Mouse (Mus musculus): ENCODE results near the gene Hoxa13.

The Hoxa13 gene

GRCm38 (mm10) chr6:52260654-52261575 is at the start of gene Hoxa13:
Gene Hoxa13 (minus strand): TSS chr6:52260880.
- POLR2A ChIA-PET = interaction anchor here (0.5 to 1.8 kb wide), 12 partner anchors 16 to 578 kb away, joined by 3 to 8 read pairs (median 4); partner anchors contain the start of genes Hoxa10 (in 1 of the 4), Hoxa11 (in 1 of the 4) and Tax1bp1 (in 1 of the 4)
- CTCF ChIA-PET = interaction anchor here (0.6 to 4.8 kb wide), 14 partner anchors 14 to 865 kb away, joined by 3 to 45 read pairs (median 4); partner anchors contain the start of gene Hoxa10 (in 3 of the 4)

GRCm38 (mm10) chr6:52310366-52310765 is 49.7 kb upstream of the Hoxa13 start:
- ChIA-PET POLR2A (no interaction called here), CTCF (no interaction called here)

GRCm38 (mm10) chr6:52309766-52310165 is 49.1 kb upstream of the Hoxa13 start:
- POLR2A ChIA-PET = interaction anchor here in 1 of 4 experiments (0.6 kb wide), 1 partner anchor 527 kb away, joined by 3 read pairs; no protein-coding TSS in a partner anchor
- CTCF ChIA-PET = interaction anchor here in 1 of 4 experiments (0.5 kb wide), 1 partner anchor 360 kb away, joined by 5 read pairs; no protein-coding TSS in a partner anchor

DNA sequence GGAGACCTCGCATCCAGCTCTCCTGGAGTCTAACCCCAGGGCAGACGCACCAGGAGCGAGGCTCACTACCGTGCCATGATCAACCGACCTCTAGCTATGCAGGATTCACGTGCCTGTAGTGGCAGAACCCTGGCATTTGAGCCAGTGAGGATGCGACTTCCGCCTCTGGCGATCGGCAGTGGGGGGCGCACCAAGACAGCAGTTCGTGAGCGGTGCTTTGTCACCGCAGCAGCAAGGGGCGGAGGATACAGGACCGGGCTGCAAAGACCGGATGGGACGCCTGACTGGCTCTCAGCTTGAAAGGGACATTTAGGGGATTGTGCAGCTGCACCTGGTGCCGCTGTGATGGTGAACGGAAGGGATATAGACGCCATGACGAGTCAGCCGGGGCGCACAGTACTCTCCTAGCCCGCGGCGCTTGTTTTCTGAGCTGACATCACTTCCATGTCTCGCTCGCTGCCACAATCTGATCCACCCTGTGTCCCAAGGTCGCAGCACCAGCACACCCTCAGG is 45.3 kb upstream of the Hoxa13 start:
- ChIA-PET CTCF (interaction anchor here (0.6 to 1.6 kb wide), 13 partner anchors 11 to 532 kb away, joined by 3 to 4 read pairs (median 3); partner anchors contain the start of gene Hoxa10 (in 2 of the 4)), POLR2A (interaction anchor here in 3 of 4 experiments (0.5 to 1.8 kb wide), 6 partner anchors 9 to 174 kb away, joined by 3 to 6 read pairs (median 3); partner anchors contain the start of gene Hoxa13 (in 1 of the 3))

DNA sequence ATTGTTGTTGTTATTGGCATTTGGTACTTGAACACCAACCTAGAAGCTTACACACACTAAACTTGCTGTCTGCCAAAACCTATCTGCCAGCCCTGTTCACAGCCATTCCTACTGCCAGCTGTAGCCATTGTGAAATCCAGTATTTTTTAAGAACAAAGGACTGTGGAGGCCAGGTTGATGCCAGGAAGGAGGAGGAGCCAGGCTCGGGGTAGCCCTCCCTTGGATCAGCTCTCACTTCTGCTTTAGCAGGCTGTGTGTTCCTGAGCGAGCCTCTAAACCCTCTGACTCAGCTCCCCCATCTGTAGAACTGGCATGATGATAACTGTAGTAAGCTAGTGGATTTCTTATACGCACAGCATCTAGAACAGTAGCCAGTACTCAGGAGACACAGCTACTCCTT is 42.7 kb upstream of the Hoxa13 start:
- CTCF ChIA-PET = interaction anchor here in 1 of 4 experiments (1.0 kb wide), 1 partner anchor 536 kb away, joined by 3 read pairs; no protein-coding TSS in a partner anchor
- POLR2A ChIA-PET = interaction anchor here in 1 of 4 experiments (0.7 to 1.1 kb wide), 3 partner anchors 8 to 35 kb away, joined by 3 to 4 read pairs (median 4); no protein-coding TSS in a partner anchor

DNA sequence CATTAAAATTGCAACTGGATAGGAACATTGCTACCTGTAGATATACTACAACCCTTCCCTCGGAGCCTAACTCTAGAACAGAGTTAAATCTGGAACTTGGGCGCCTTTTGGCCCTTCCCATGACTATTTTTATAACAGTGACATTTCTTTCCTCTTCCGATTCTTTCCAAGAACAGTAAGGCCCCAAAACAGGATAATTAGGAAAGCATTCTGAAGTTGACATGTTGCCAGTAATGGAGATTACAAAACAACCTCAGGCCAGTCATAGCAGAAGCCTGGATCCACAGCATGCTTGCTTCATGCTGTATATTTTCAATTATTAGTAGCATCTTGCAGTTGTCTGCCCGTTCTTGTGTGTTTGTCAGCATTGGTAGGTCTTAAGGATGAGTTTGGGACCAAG is 40.1 kb upstream of the Hoxa13 start:
- ChIA-PET POLR2A (no interaction called here), CTCF (no interaction called here)

DNA sequence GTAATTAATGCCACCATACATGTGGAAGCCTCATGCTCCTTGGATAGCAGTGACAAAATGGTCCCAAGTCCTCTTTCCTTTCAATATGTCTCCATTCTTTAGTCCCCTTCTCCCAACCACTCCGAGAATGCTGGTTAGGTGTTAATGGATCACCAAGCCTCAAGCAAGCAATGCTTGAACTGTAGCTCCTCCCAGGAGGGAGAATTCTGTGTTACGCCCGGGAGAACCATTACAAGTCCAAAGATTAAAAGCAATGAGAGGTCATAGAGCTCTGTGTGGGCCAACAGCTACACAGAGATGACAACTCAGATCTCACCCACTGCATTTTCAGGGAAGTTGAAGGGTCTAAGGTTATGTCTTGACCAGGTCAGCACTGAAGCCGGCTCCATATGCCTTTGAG is 37.8 kb upstream of the Hoxa13 start:
- ChIA-PET POLR2A (no interaction called here), CTCF (interaction anchor here in 1 of 4 experiments (1.3 kb wide), 1 partner anchor 42 kb away, joined by 4 read pairs; no protein-coding TSS in a partner anchor)

DNA sequence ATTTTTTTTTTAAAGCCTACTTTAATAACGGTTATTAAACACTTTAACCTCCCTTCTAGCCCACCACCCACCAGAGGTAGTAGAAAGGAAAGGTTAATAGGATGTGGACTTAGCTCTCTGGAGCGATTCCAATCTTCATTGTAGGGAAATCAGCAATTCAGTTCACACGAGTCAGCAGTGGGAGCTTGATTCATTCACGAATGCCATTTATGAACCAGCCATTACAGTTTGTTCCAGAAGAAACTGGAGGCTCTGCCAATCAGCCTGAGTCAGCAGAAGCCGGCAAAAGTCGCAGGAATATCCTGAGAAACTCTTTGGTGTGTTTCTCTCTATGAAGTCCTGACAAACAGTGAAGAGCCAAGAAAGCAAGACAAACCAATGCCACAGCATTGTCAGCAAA is 33.9 kb upstream of the Hoxa13 start:
- ChIA-PET POLR2A (interaction anchor here in 1 of 4 experiments (1.4 kb wide), 1 partner anchor 9 kb away, joined by 3 read pairs; no protein-coding TSS in a partner anchor), CTCF (no interaction called here)

DNA sequence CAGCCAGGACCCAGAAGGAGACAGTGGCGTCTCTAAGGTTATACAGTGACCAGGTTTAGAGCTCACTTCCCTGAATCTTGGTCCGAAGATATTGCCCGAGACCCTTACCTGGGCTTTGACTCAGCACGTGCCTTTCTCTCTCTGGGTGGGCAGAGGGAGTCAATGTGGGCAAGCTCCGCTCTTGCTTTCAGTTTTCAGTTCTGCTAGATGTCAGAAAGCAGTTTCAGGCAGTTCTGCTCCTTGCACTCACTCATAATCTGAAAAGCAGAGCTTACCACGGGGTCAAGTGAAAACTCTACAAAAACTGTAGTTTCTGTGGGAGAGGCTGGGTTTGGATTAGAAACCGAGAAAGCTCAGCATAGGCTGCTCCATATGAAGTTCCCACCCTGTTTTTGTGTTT is 31.6 kb upstream of the Hoxa13 start:
- CTCF ChIA-PET = interaction anchor here in 2 of 4 experiments (0.6 to 2.6 kb wide), 3 partner anchors 14 to 198 kb away, joined by 3 to 6 read pairs (median 3); no protein-coding TSS in a partner anchor
- POLR2A ChIA-PET = interaction anchor here in 2 of 4 experiments (1.1 to 1.2 kb wide), 3 partner anchors 11 to 30 kb away, joined by 3 to 8 read pairs (median 4); partner anchors contain the start of gene Evx1 (in 1 of the 2)

GRCm38 (mm10) chr6:52291021-52291860 is 30.6 kb upstream of the Hoxa13 start:
- ChIA-PET CTCF (interaction anchor here in 1 of 4 experiments (0.9 to 2.6 kb wide), 3 partner anchors 15 to 34 kb away, joined by 3 to 6 read pairs (median 4); no protein-coding TSS in a partner anchor), POLR2A (interaction anchor here in 1 of 4 experiments (0.7 to 1.1 kb wide), 2 partner anchors 12 to 391 kb away, joined by 3 to 4 read pairs; no protein-coding TSS in a partner anchor)

DNA sequence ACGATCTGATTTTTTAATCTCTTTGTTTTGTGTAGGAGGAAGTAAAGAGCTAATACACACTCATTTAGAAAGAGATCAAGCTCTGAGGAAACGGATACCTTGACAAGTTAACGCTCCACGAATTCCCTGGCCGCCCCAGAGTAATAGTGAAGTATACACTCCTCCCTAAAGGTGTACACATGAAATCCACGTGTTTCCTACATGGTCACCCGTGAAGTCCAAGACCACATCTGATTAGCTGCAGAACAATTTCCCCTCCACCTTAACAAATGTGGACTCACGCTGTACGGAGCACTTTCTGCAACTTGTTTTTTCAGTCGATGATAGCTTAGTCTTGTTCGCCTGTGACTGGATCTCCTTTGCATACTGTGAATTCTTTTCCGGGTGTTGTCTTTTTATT is 29.5 kb upstream of the Hoxa13 start:
- ChIA-PET POLR2A (no interaction called here), CTCF (interaction anchor here in 2 of 4 experiments (0.7 to 2.6 kb wide), 2 partner anchors 33 to 665 kb away, joined by 3 to 6 read pairs; no protein-coding TSS in a partner anchor)

GRCm38 (mm10) chr6:52283896-52284295 is 23.2 kb upstream of the Hoxa13 start:
- CTCF ChIA-PET = no interaction called here
- POLR2A ChIA-PET = no interaction called here

DNA sequence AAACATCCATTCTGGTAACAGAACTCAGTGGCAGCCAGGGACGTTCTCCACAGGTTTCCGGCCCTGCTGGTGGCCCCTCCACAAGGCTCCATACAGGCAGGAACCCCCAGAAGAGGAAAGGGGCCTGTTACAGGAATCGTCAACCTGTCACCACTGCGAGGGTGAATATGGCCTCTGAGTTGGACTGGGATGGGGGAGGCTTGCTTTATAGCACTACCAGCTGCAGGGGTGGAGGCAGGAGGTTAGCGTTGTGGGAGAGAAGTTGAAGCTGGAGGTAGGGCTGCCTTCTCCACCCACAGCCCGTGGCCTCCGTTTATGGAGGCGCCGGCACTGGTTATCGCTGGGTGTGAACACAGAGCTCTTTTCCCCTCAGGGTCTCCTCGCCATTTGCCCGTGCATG is 20.4 kb upstream of the Hoxa13 start:
- ChIA-PET CTCF (interaction anchor here in 1 of 4 experiments (0.9 to 1.2 kb wide), 2 partner anchors 24 to 689 kb away, joined by 3 read pairs; no protein-coding TSS in a partner anchor), POLR2A (interaction anchor here in 1 of 4 experiments (2.0 kb wide), 1 partner anchor 21 kb away, joined by 4 read pairs; the partner anchor contains the start of gene Hoxa13)

DNA sequence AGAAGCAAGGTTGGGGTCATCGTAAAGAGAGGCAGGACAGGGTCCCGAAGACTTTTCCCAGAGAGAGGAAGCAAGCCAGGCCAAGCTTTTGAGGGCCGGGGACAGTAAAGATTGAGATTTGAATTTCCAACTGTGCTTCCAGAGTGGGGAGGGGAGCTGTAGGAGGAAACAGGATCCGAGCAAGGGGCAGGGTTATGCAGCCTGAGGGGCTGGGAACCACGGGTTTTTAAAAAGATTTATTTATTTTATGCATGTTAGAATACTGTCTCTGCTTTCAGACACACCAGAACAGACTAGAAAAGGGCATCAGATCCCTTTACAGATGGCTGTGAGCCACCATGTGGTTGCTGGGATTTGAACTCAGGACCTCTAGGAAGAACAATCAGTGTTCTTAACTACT is 16.2 kb upstream of the Hoxa13 start:
- CTCF ChIA-PET = interaction anchor here in 2 of 4 experiments (0.6 kb wide), 2 partner anchors 35 to 649 kb away, joined by 3 read pairs; no protein-coding TSS in a partner anchor
- POLR2A ChIA-PET = interaction anchor here in 1 of 4 experiments (1.7 kb wide), 1 partner anchor 16 kb away, joined by 4 read pairs; no protein-coding TSS in a partner anchor

GRCm38 (mm10) chr6:52276382-52276781 is 15.7 kb upstream of the Hoxa13 start:
- POLR2A ChIA-PET = interaction anchor here in 1 of 4 experiments (1.7 kb wide), 1 partner anchor 17 kb away, joined by 4 read pairs; no protein-coding TSS in a partner anchor
- CTCF ChIA-PET = interaction anchor here in 1 of 4 experiments (0.7 kb wide), 1 partner anchor 36 kb away, joined by 3 read pairs; no protein-coding TSS in a partner anchor

- ChIA-PET POLR2A (interaction anchor here in 2 of 4 experiments (0.5 to 0.7 kb wide), 4 partner anchors 153 to 625 kb away, joined by 3 to 8 read pairs (median 5); no protein-coding TSS in a partner anchor), CTCF (interaction anchor here in 1 of 4 experiments (0.7 kb wide), 1 partner anchor 37 kb away, joined by 3 read pairs; no protein-coding TSS in a partner anchor)
These were observed 15.0 kb upstream of the Hoxa13 start for GRCm38 (mm10) chr6:52275563-52276280.

- POLR2A ChIA-PET = interaction anchor here in 2 of 4 experiments (0.7 to 1.0 kb wide), 3 partner anchors 11 to 550 kb away, joined by 3 to 4 read pairs (median 4); no protein-coding TSS in a partner anchor
These were observed 13.9 kb upstream of the Hoxa13 start for GRCm38 (mm10) chr6:52274576-52274975.

More at GRCm38 (mm10) chr6:52274576-52274975, 13.9 kb upstream of the Hoxa13 start:
- CTCF ChIA-PET = interaction anchor here in 1 of 4 experiments (1.1 kb wide), 1 partner anchor 545 kb away, joined by 3 read pairs; no protein-coding TSS in a partner anchor
